Mouse (Mus musculus) E14TG2a.4 (cell line): Measurements from ENCODE around the gene Prx.

Experiments used
- H3K27me3 ChIP-seq: 2 replicates; pipeline ENCODE4 v1.6.1; 2014; ENCODE audit warnings: low read length, control low read depth; ENCODE audit not compliant: insufficient read depth
- H3K36me3 ChIP-seq: 2 replicates; pipeline ENCODE4 v1.6.1; 2014; ENCODE audit warnings: low read length, control low read depth; ENCODE audit not compliant: insufficient read depth
- H3K4me1 ChIP-seq: replicated peaks from 2 replicates; pipeline ENCODE4 v1.6.1; 2014; ENCODE audit warnings: low read depth, low read length, control low read depth
- H3K4me3 ChIP-seq: replicated peaks from 2 replicates; pipeline ENCODE4 v1.5.1; 2014; ENCODE audit warnings: mild to moderate bottlenecking, low read length
- H3K9me3 ChIP-seq: 2 replicates; pipeline ENCODE4 v1.6.1; 2014; ENCODE audit warnings: low read length, control low read depth
- CTCF ChIP-seq: conservative IDR thresholded peaks from 2 replicates; pipeline ENCODE4 v1.5.1; 2014; ENCODE audit warnings: low read length
- NANOG ChIP-seq: IDR thresholded peaks from 2 replicates; pipeline ENCODE4 v1.6.1; 2014; ENCODE audit warnings: borderline replicate concordance, low read length, mixed read lengths
- POU5F1 ChIP-seq: IDR thresholded peaks from 2 replicates; pipeline ENCODE4 v1.6.1; 2014; ENCODE audit warnings: low read length, borderline replicate concordance

Gene Prx

GRCm38 (mm10) chr7:27499036-27499435, at the start of gene Prx:
TSS of gene Prx (plus strand) at chr7:27499324.
- H3K4me3 ChIP-seq: peak within 1 kb of the TSS; percentile 60
- no peaks in the 10 kb centered on the region for H3K9me3 ChIP-seq
- H3K4me1 ChIP-seq: peaks cover 84% of the 10 kb centered on the region
- TF ChIP-seq NANOG (no peak), POU5F1 (no peak), CTCF (no peak)
- no peaks in the 10 kb centered on the region for H3K27me3 ChIP-seq
- H3K36me3 ChIP-seq: no peaks in the 10 kb centered on the region; the same call in 1 of the 2 replicates

- TF ChIP-seq POU5F1 (no peak), CTCF (no peak), NANOG (no peak)
- no peaks in the 10 kb centered on the region for H3K9me3 ChIP-seq
These were observed 47.8 kb upstream of the Prx start for GRCm38 (mm10) chr7:27451359-27451758.

GRCm38 (mm10) chr7:27452206-27452770, 46.8 kb upstream of the Prx start:
- Histone ChIP-seq H3K36me3 (peaks cover 7% of the 10 kb centered on the region), H3K27me3 (no peaks in the 10 kb centered on the region), H3K4me3 (no peak overlapping the region), H3K9me3 (no peaks in the 10 kb centered on the region), H3K4me1 (peaks cover 20% of the 10 kb centered on the region)
- TF ChIP-seq CTCF (no peak), NANOG (no peak), POU5F1 (no peak)

More at GRCm38 (mm10) chr7:27451359-27451758, 47.8 kb upstream of the Prx start:
- peaks cover 8% of the 10 kb centered on the region for H3K27me3 ChIP-seq
- peaks cover 7% of the 10 kb centered on the region for H3K36me3 ChIP-seq
- no peak overlapping the region for H3K4me3 ChIP-seq
- peaks cover 27% of the 10 kb centered on the region for H3K4me1 ChIP-seq

GRCm38 (mm10) chr7:27454461-27455121, 44.5 kb upstream of the Prx start:
- Histone ChIP-seq H3K9me3 (no peaks in the 10 kb centered on the region), H3K36me3 (peaks cover 7% of the 10 kb centered on the region), H3K27me3 (no peaks in the 10 kb centered on the region), H3K4me3 (no peak overlapping the region), H3K4me1 (peaks cover 6% of the 10 kb centered on the region)
- TF ChIP-seq CTCF (no peak), POU5F1 (no peak), NANOG (no peak)

- no peak for TF ChIP-seq NANOG
- TF ChIP-seq CTCF: no peak
- no peak for TF ChIP-seq POU5F1
- H3K4me1 ChIP-seq: 0 out of 2 replicates have a peak, but pooled peaks cover 2% of the 10 kb centered on the region
- H3K27me3 ChIP-seq: no peaks in the 10 kb centered on the region
- no peaks in the 10 kb centered on the region for H3K9me3 ChIP-seq
- H3K36me3 ChIP-seq: peaks cover 7% of the 10 kb centered on the region
- no peak overlapping the region for H3K4me3 ChIP-seq
These were observed 43.9 kb upstream of the Prx start for GRCm38 (mm10) chr7:27455273-27455672.

GRCm38 (mm10) chr7:27458614-27459013, 40.5 kb upstream of the Prx start:
- Histone ChIP-seq H3K9me3 (no peaks in the 10 kb centered on the region), H3K27me3 (no peaks in the 10 kb centered on the region), H3K4me1 (0 out of 2 replicates have a peak, but pooled peaks cover 2% of the 10 kb centered on the region), H3K36me3 (no peaks in the 10 kb centered on the region), H3K4me3 (no peak overlapping the region)
- TF ChIP-seq NANOG (no peak), CTCF (no peak), POU5F1 (no peak)

- no peaks in the 10 kb centered on the region for H3K9me3 ChIP-seq
- H3K36me3 ChIP-seq: no peaks in the 10 kb centered on the region
- TF ChIP-seq CTCF (no peak), POU5F1 (no peak), NANOG (no peak)
- H3K4me3 ChIP-seq: no peak overlapping the region
- 0 out of 2 replicates have a peak, but pooled peaks cover 2% of the 10 kb centered on the region for H3K4me1 ChIP-seq
- no peaks in the 10 kb centered on the region for H3K27me3 ChIP-seq
These were observed 39.5 kb upstream of the Prx start for GRCm38 (mm10) chr7:27459640-27460039.

GRCm38 (mm10) chr7:27460477-27460876, 38.6 kb upstream of the Prx start:
- no peaks in the 10 kb centered on the region for H3K36me3 ChIP-seq
- no peak for TF ChIP-seq NANOG
- TF ChIP-seq POU5F1: no peak
- TF ChIP-seq CTCF: no peak
- H3K9me3 ChIP-seq: no peaks in the 10 kb centered on the region
- 0 out of 2 replicates have a peak, but pooled peaks cover 2% of the 10 kb centered on the region for H3K4me1 ChIP-seq
- no peaks in the 10 kb centered on the region for H3K27me3 ChIP-seq
- no peak overlapping the region for H3K4me3 ChIP-seq
